Mouse (Mus musculus): ENCODE measurements around the gene Dok1. TPM values are rescaled to one million over a fixed set of nuclear protein-coding genes. Genes with fewer than 3 reads are reported as not detected.

Dok1 gene
- polyA plus RNA-seq, 1 experiment from 2014 or later, result 2.2 TPM

- no peaks in the 10 kb centered on the region for H3K4me1 ChIP-seq (ENCODE audit: control insufficient read depth, insufficient read depth, low read depth, low read length)
- H3K4me3 ChIP-seq (ENCODE audit: low read length), result no peak overlapping the region
- no peaks in the 10 kb centered on the region for H3K36me3 ChIP-seq (ENCODE audit: control insufficient read depth, insufficient read depth, low read length)
- no peaks in the 10 kb centered on the region for H3K9me3 ChIP-seq (ENCODE audit: control insufficient read depth, low read length)
- H3K27ac ChIP-seq (ENCODE audit: low read depth, low read length), result no peak overlapping the region
- no peak overlapping the region for H3K4me2 ChIP-seq (ENCODE audit: low read length)
- no peaks in the 10 kb centered on the region for H3K27me3 ChIP-seq (replicated peaks; ENCODE audit: control insufficient read depth, insufficient read depth, low read length)
- ATAC-seq, result no peak
- no peak overlapping the region; the same call in 1 of the 2 replicates for H3K9ac ChIP-seq (ENCODE audit: low read depth, low read length)
- 75% methylated on average over 4 of the region's 4 CpGs for WGBS
Measured at GRCm38 (mm10) chr6:83024421-83024820, 8.8 kb downstream of the Dok1 start.

DNA sequence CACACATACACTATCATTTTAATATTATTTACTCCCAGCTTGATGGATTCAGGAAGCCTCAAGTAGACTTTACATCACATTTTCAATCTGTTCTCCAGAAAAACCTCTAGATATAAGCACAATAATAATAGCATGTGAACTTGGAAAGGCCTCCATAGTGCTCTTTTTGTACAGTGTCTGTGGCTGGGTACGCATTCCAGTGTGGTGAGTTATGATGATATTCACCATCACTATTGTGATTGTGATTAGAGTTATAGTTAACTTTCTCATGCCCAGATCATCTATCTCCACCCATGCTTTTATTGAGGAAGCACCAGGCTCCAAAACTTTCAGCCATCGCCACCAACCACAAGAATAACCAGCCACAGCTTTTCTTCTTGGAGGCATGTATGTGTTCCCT is 9.5 kb downstream of the Dok1 start:
- WGBS, result 87% methylated on average over 2 of the region's 2 CpGs
- H3K9me3 ChIP-seq (ENCODE audit: control insufficient read depth, low read length), result no peaks in the 10 kb centered on the region
- no peak overlapping the region for H3K4me3 ChIP-seq (ENCODE audit: low read length)
- H3K4me1 ChIP-seq (ENCODE audit: control insufficient read depth, insufficient read depth, low read depth, low read length), result no peaks in the 10 kb centered on the region
- no peaks in the 10 kb centered on the region for H3K36me3 ChIP-seq (ENCODE audit: control insufficient read depth, insufficient read depth, low read length)
- H3K27ac ChIP-seq (ENCODE audit: low read depth, low read length), result no peak overlapping the region
- H3K9ac ChIP-seq (ENCODE audit: low read depth, low read length), result no peak overlapping the region
- ATAC-seq, result no peak
- H3K27me3 ChIP-seq (replicated peaks; ENCODE audit: control insufficient read depth, insufficient read depth, low read length), result no peaks in the 10 kb centered on the region
- H3K4me2 ChIP-seq (ENCODE audit: low read length), result no peak overlapping the region

DNA sequence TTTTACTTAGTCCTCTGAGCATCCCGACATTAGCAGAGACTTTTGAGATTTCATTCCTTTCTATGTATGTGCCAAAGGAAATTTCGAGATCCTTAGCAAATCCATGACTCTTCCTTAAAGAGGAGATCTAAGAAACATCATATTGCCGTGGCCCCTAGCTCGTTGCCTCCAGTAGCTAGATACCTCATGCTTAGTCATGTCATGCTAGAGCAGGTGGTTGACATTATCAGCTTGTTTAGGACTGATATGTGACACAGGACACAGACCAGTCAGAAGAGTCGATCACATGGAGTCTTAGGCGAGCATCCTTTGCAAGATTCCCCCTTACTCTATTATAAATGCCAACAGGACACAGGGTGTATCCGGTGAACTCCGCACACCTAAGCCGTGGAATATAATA is 10.3 kb downstream of the Dok1 start:
- no peaks in the 10 kb centered on the region for H3K4me1 ChIP-seq (ENCODE audit: control insufficient read depth, insufficient read depth, low read depth, low read length)
- WGBS, result 89% methylated on average over 9 of the region's 9 CpGs
- H3K27ac ChIP-seq (ENCODE audit: low read depth, low read length), result no peak overlapping the region
- no peaks in the 10 kb centered on the region for H3K9me3 ChIP-seq (ENCODE audit: control insufficient read depth, low read length)
- no peaks in the 10 kb centered on the region for H3K27me3 ChIP-seq (replicated peaks; ENCODE audit: control insufficient read depth, insufficient read depth, low read length)
- no peak for ATAC-seq
- H3K4me2 ChIP-seq (ENCODE audit: low read length), result no peak overlapping the region
- no peak overlapping the region for H3K9ac ChIP-seq (ENCODE audit: low read depth, low read length)
- H3K36me3 ChIP-seq (ENCODE audit: control insufficient read depth, insufficient read depth, low read length), result no peaks in the 10 kb centered on the region
- no peak overlapping the region for H3K4me3 ChIP-seq (ENCODE audit: low read length)

- Histone ChIP-seq H3K9me3 (ENCODE audit: control insufficient read depth, low read length) (no peaks in the 10 kb centered on the region), H3K27ac (ENCODE audit: low read depth, low read length) (no peak overlapping the region), H3K9ac (ENCODE audit: low read depth, low read length) (no peak overlapping the region), H3K4me3 (ENCODE audit: low read length) (no peak overlapping the region), H3K4me1 (ENCODE audit: control insufficient read depth, insufficient read depth, low read depth, low read length) (no peaks in the 10 kb centered on the region), H3K27me3 (replicated peaks; ENCODE audit: control insufficient read depth, insufficient read depth, low read length) (no peaks in the 10 kb centered on the region), H3K36me3 (ENCODE audit: control insufficient read depth, insufficient read depth, low read length) (no peaks in the 10 kb centered on the region), H3K4me2 (ENCODE audit: low read length) (no peak overlapping the region)
- no peak for ATAC-seq
- WGBS, result 83% methylated on average over 4 of the region's 4 CpGs
Measured at GRCm38 (mm10) chr6:83020836-83021593, 12.3 kb downstream of the Dok1 start.

- Histone ChIP-seq H3K9me3 (ENCODE audit: control insufficient read depth, low read length) (no peaks in the 10 kb centered on the region), H3K36me3 (ENCODE audit: control insufficient read depth, insufficient read depth, low read length) (no peaks in the 10 kb centered on the region), H3K4me1 (ENCODE audit: control insufficient read depth, insufficient read depth, low read depth, low read length) (no peaks in the 10 kb centered on the region), H3K27me3 (replicated peaks; ENCODE audit: control insufficient read depth, insufficient read depth, low read length) (no peaks in the 10 kb centered on the region), H3K9ac (ENCODE audit: low read depth, low read length) (no peak overlapping the region), H3K27ac (ENCODE audit: low read depth, low read length) (no peak overlapping the region), H3K4me2 (ENCODE audit: low read length) (no peak overlapping the region), H3K4me3 (ENCODE audit: low read length) (no peak overlapping the region)
- no peak for ATAC-seq
- WGBS, result 90% methylated on average over 6 of the region's 6 CpGs
Measured at GRCm38 (mm10) chr6:83020121-83020520, 13.2 kb downstream of the Dok1 start.

DNA sequence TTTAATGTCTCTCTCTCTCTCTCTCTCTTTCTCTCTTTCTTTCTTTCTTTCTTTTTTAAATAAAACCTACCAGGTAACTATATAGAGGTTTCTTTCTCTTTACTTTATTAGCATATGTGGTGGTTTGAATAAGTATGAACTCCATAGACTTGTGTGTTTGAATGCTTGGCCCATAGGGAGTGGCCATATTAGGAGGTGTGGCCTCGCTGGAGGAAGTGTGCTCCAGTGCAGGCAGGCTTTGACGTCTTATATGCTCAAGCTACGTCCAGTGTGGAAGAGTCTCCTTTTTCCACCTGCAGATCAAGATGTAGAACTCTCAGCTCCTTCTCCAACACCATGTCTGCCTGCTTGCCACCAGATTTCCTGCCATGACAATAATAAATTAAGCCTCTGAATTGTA is 14.2 kb downstream of the Dok1 start:
- Histone ChIP-seq H3K4me2 (ENCODE audit: low read length) (no peak overlapping the region), H3K36me3 (ENCODE audit: control insufficient read depth, insufficient read depth, low read length) (no peaks in the 10 kb centered on the region), H3K27ac (ENCODE audit: low read depth, low read length) (no peak overlapping the region), H3K27me3 (replicated peaks; ENCODE audit: control insufficient read depth, insufficient read depth, low read length) (no peaks in the 10 kb centered on the region), H3K4me3 (ENCODE audit: low read length) (no peak overlapping the region), H3K4me1 (ENCODE audit: control insufficient read depth, insufficient read depth, low read depth, low read length) (no peaks in the 10 kb centered on the region), H3K9ac (ENCODE audit: low read depth, low read length) (no peak overlapping the region), H3K9me3 (ENCODE audit: control insufficient read depth, low read length) (no peaks in the 10 kb centered on the region)
- no peak for ATAC-seq
- 75% methylated on average over 3 of the region's 3 CpGs for WGBS

DNA sequence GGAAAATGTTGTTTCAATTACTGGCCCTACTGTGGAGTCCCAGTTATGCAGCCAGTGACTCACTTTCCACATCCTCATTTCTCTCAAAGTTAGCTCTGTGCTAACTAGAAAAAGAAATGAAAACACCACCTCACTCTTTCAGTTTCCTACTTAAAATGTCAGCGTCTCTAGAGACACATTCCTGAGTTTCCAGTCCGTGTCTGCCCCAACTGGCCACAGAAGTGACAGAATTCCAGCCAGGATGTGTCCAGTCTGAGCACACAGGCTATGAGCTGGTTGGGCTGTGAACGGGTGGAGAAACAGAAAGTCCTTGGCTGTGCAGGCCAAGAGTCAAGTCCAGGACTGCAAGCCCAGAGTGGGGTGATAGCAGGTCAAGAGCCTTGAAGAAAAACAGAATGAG is 16.1 kb downstream of the Dok1 start:
- ATAC-seq, result no peak
- no peak overlapping the region for H3K4me2 ChIP-seq (ENCODE audit: low read length)
- WGBS, result 76% methylated on average over 3 of the region's 3 CpGs

GRCm38 (mm10) chr6:83015749-83016148 is 17.5 kb downstream of the Dok1 start:
- Histone ChIP-seq H3K4me3 (ENCODE audit: low read length) (no peak overlapping the region), H3K36me3 (ENCODE audit: control insufficient read depth, insufficient read depth, low read length) (no peaks in the 10 kb centered on the region), H3K4me1 (ENCODE audit: control insufficient read depth, insufficient read depth, low read depth, low read length) (no peaks in the 10 kb centered on the region), H3K4me2 (ENCODE audit: low read length) (no peak overlapping the region), H3K9me3 (ENCODE audit: control insufficient read depth, low read length) (no peaks in the 10 kb centered on the region), H3K27me3 (replicated peaks; ENCODE audit: control insufficient read depth, insufficient read depth, low read length) (no peaks in the 10 kb centered on the region), H3K9ac (ENCODE audit: low read depth, low read length) (no peak overlapping the region), H3K27ac (ENCODE audit: low read depth, low read length) (no peak overlapping the region)
- 92% methylated on average over 2 of the region's 2 CpGs for whole genome bisulfite sequencing
- ATAC-seq, result no peak

More for the DNA sequence above, 16.1 kb downstream of the Dok1 start:
- Histone ChIP-seq H3K4me1 (ENCODE audit: control insufficient read depth, insufficient read depth, low read depth, low read length) (no peaks in the 10 kb centered on the region), H3K27ac (ENCODE audit: low read depth, low read length) (no peak overlapping the region), H3K27me3 (replicated peaks; ENCODE audit: control insufficient read depth, insufficient read depth, low read length) (no peaks in the 10 kb centered on the region), H3K4me3 (ENCODE audit: low read length) (no peak overlapping the region), H3K9me3 (ENCODE audit: control insufficient read depth, low read length) (no peaks in the 10 kb centered on the region), H3K36me3 (ENCODE audit: control insufficient read depth, insufficient read depth, low read length) (no peaks in the 10 kb centered on the region), H3K9ac (ENCODE audit: low read depth, low read length) (no peak overlapping the region)

DNA sequence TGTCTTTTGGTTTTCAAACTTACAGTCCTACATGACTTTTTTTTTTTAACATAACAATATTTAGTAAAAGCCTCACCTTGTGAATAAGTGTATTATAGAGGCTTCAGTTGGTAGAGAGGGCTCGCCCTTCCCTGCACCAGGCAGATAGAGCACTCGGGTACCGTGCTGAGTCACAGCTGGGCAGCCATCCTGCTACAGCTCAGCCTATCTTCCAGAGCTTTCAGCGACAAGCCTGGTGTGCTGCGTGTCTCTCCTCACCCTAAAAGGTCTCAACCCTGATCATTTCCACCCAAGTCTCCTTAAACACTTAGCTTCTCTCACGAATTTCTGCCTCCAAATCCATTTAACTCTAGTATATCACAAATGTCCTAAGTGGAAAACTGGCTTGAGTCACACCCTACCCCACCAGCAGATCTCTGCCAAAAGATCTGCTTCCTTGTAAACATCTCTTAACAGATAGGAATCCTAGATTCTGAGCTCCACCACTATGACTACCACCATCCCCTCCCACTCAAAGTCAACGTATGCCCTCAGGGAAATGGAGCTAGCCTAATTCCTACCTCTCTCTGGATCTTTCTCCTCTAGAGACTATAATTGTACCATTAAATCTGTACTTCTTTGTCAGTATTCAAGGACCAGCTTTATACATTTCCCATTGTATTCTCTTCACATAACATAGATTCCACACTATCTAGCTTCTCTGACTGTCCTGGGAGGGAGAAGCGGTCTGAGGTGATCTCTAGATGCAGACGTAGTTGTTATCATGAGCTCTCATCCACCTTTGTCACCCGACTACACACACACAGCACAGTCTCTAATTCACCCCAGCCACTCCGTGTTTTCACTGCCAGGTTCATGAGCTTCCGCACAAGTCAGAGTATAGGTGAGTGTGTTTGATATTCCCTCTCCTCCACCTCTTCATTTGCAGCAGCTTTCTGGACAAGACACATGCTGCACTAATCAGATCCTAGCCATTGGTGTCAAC is 18.5 kb downstream of the Dok1 start:
- no peak overlapping the region for H3K4me2 ChIP-seq (ENCODE audit: low read length)
- no peak overlapping the region for H3K9ac ChIP-seq (ENCODE audit: low read depth, low read length)
- no peak for ATAC-seq
- 77% methylated on average over 12 of the region's 12 CpGs for WGBS
- no peaks in the 10 kb centered on the region for H3K4me1 ChIP-seq (ENCODE audit: control insufficient read depth, insufficient read depth, low read depth, low read length)
- H3K36me3 ChIP-seq (ENCODE audit: control insufficient read depth, insufficient read depth, low read length), result no peaks in the 10 kb centered on the region
- no peak overlapping the region for H3K27ac ChIP-seq (ENCODE audit: low read depth, low read length)
- no peaks in the 10 kb centered on the region for H3K27me3 ChIP-seq (replicated peaks; ENCODE audit: control insufficient read depth, insufficient read depth, low read length)
- H3K4me3 ChIP-seq (ENCODE audit: low read length), result no peak overlapping the region
- H3K9me3 ChIP-seq (ENCODE audit: control insufficient read depth, low read length), result no peaks in the 10 kb centered on the region

Measured in hindbrain, embryonic 16.5 days (tissue).